Mouse (Mus musculus) MEL (cell line): ENCODE measurements around the gene Prx. TPM values are rescaled to one million over a fixed set of nuclear protein-coding genes. Genes with fewer than 3 reads are reported as not detected.

Experiments used
- DNase-seq: peaks from one replicate; pipeline ENCODE4 v3.0.0; 2011; ENCODE audit warnings: low read depth, low spot score
- H3K27ac ChIP-seq: 2 replicates; pipeline ENCODE4 v1.5.1; 2012; ENCODE audit warnings: low read depth, mild to moderate bottlenecking, control low read depth, low read length, moderate library complexity; ENCODE audit not compliant: control insufficient read depth
- H3K27me3 ChIP-seq, 2 experiments: fragments of 150-350 bp in 1 of 2; sonication (generic) in 1 of 2; 2 replicates each; pipeline ENCODE4 v1.6.1; 2012; ENCODE audit warnings: low read length in 2 of 2, mild to moderate bottlenecking in 2 of 2, improper control_type of control experiment in 1 of 2, moderate library complexity in 1 of 2; ENCODE audit not compliant: insufficient read depth in 2 of 2, control insufficient read depth in 1 of 2
- H3K36me3 ChIP-seq, 2 experiments: 2 replicates each; pipeline ENCODE4 v1.6.1; 2012 to 2014; ENCODE audit warnings: low read length in 2 of 2, improper control_type of control experiment in 1 of 2, inconsistent platforms in 1 of 2, mild to moderate bottlenecking in 1 of 2; ENCODE audit not compliant: insufficient read depth in 2 of 2, control insufficient read depth in 1 of 2
- H3K4me1 ChIP-seq, 2 experiments: fragments of 150-350 bp in 1 of 2; sonication (generic) in 1 of 2; 2 replicates each; pipeline ENCODE4 v1.6.1; 2012; ENCODE audit warnings: low read length in 2 of 2, improper control_type of control experiment in 1 of 2, mild to moderate bottlenecking in 1 of 2; ENCODE audit not compliant: insufficient read depth in 2 of 2, control insufficient read depth in 1 of 2
- H3K4me3 ChIP-seq, 2 experiments: fragments of 150-350 bp in 1 of 2; sonication (generic) in 1 of 2; 2 replicates each; pipeline ENCODE4 v1.5.1; 2012; ENCODE audit warnings: low read depth in 2 of 2, low read length in 2 of 2, mild to moderate bottlenecking in 2 of 2, moderate library complexity in 2 of 2, control low read depth in 1 of 2, improper control_type of control experiment in 1 of 2; ENCODE audit not compliant: control insufficient read depth in 1 of 2, insufficient read depth in 1 of 2
- H3K79me2 ChIP-seq: 2 replicates; pipeline ENCODE4 v1.6.1; 2012; ENCODE audit warnings: mild to moderate bottlenecking, low read length, moderate library complexity; ENCODE audit not compliant: control insufficient read depth, poor library complexity, insufficient read depth
- H3K9ac ChIP-seq: 2 replicates; pipeline ENCODE4 v1.6.1; 2012; ENCODE audit warnings: low read depth, mild to moderate bottlenecking, control low read depth, low read length, moderate library complexity; ENCODE audit not compliant: control insufficient read depth, poor library complexity, severe bottlenecking
- H3K9me3 ChIP-seq: fragments of 150-350 bp; sonication (generic); replicated peaks from 2 replicates; pipeline ENCODE4 v1.6.1; 2012; ENCODE audit warnings: mild to moderate bottlenecking, low read length, improper control_type of control experiment, moderate library complexity; ENCODE audit not compliant: insufficient read depth
- BHLHE40 ChIP-seq: IDR thresholded peaks from 2 replicates; pipeline ENCODE4 v1.6.1; 2012; ENCODE audit warnings: low read depth, mild to moderate bottlenecking, inconsistent platforms, low read length, improper control_type of control experiment, borderline replicate concordance
- CHD1 ChIP-seq: IDR thresholded peaks from 2 replicates; pipeline ENCODE4 v1.6.1; 2012; ENCODE audit warnings: low read depth, mild to moderate bottlenecking, inconsistent platforms, low read length, improper control_type of control experiment
- E2F4 ChIP-seq: IDR thresholded peaks from 2 replicates; pipeline ENCODE4 v1.6.1; 2011; ENCODE audit warnings: low read depth, low read length, improper control_type of control experiment, borderline replicate concordance
- ELF1 ChIP-seq: IDR thresholded peaks from 2 replicates; pipeline ENCODE4 v1.6.1; 2014; ENCODE audit warnings: low read depth, mild to moderate bottlenecking, inconsistent platforms, low read length, improper control_type of control experiment, moderate library complexity
- EP300 ChIP-seq, 2 experiments: IDR thresholded peaks; 2 replicates each; pipeline ENCODE4 v1.6.1; 2011; ENCODE audit warnings: improper control_type of control experiment in 2 of 2, low read length in 2 of 2, low read depth in 1 of 2, mild to moderate bottlenecking in 1 of 2
- GABPA ChIP-seq: IDR thresholded peaks from 2 replicates; pipeline ENCODE4 v1.6.1; 2012; ENCODE audit warnings: low read depth, mild to moderate bottlenecking, inconsistent platforms, low read length, improper control_type of control experiment, moderate library complexity
- GATA1 ChIP-seq: IDR thresholded peaks from 2 replicates; pipeline ENCODE4 v1.6.1; 2011; ENCODE audit warnings: low read depth, low read length, improper control_type of control experiment
- HCFC1 ChIP-seq: IDR thresholded peaks from 2 replicates; pipeline ENCODE4 v1.6.1; 2012; ENCODE audit warnings: low read depth, mild to moderate bottlenecking, inconsistent platforms, low read length, improper control_type of control experiment, moderate library complexity
- JUND ChIP-seq: IDR thresholded peaks from 2 replicates; pipeline ENCODE4 v1.6.1; 2011; ENCODE audit warnings: low read depth, mild to moderate bottlenecking, improper control_type of control experiment, low read length
- KAT2A ChIP-seq: conservative IDR thresholded peaks from 2 replicates; pipeline ENCODE4 v1.6.1; 2012; ENCODE audit warnings: low read depth, low read length, improper control_type of control experiment, inconsistent platforms
- MAX ChIP-seq: IDR thresholded peaks from 2 replicates; pipeline ENCODE4 v1.6.1; 2011; ENCODE audit warnings: low read length, improper control_type of control experiment
- MAZ ChIP-seq: IDR thresholded peaks from 2 replicates; pipeline ENCODE4 v1.6.1; 2012; ENCODE audit warnings: low read depth, mild to moderate bottlenecking, inconsistent platforms, low read length, improper control_type of control experiment
- MEF2A ChIP-seq: IDR thresholded peaks from 2 replicates; pipeline ENCODE4 v1.6.1; 2014; ENCODE audit warnings: low read depth, mild to moderate bottlenecking, inconsistent platforms, low read length, improper control_type of control experiment; ENCODE audit not compliant: poor library complexity, insufficient replicate concordance, severe bottlenecking; ENCODE audit errors: extremely low read depth
- MXI1 ChIP-seq: IDR thresholded peaks from 2 replicates; pipeline ENCODE4 v1.6.1; 2011; ENCODE audit warnings: mild to moderate bottlenecking, low read depth, low read length, improper control_type of control experiment
- MYB ChIP-seq: IDR thresholded peaks from 2 replicates; pipeline ENCODE4 v1.6.1; 2011; ENCODE audit warnings: mild to moderate bottlenecking, low read depth, low read length, improper control_type of control experiment
- NELFE ChIP-seq: IDR thresholded peaks from 2 replicates; pipeline ENCODE4 v1.6.1; 2011; ENCODE audit warnings: low read depth, low read length, improper control_type of control experiment
- NRF1 ChIP-seq: IDR thresholded peaks from 2 replicates; pipeline ENCODE4 v1.6.1; 2014; ENCODE audit warnings: low read depth, mild to moderate bottlenecking, inconsistent platforms, low read length, improper control_type of control experiment, moderate library complexity; ENCODE audit not compliant: poor library complexity, insufficient read depth, severe bottlenecking
- POLR2A ChIP-seq, 2 experiments: IDR thresholded peaks; 2 replicates each; pipeline ENCODE4 v1.6.1; 2011 to 2012; ENCODE audit warnings: low read length in 2 of 2, mild to moderate bottlenecking in 2 of 2, control low read depth in 1 of 2, improper control_type of control experiment in 1 of 2, low read depth in 1 of 2, moderate library complexity in 1 of 2; ENCODE audit not compliant: control insufficient read depth in 1 of 2, insufficient read depth in 1 of 2, poor library complexity in 1 of 2
- POLR2AphosphoS5 ChIP-seq: IDR thresholded peaks from 2 replicates; pipeline ENCODE4 v1.6.1; 2012; ENCODE audit warnings: low read depth, borderline replicate concordance, mild to moderate bottlenecking, inconsistent platforms, low read length, moderate library complexity, mixed read lengths
- RAD21 ChIP-seq: IDR thresholded peaks from 2 replicates; pipeline ENCODE4 v1.6.1; 2011; ENCODE audit warnings: mild to moderate bottlenecking, low read depth, low read length, improper control_type of control experiment
- RCOR1 ChIP-seq: IDR thresholded peaks from 2 replicates; pipeline ENCODE4 v1.6.1; 2012; ENCODE audit warnings: low read depth, mild to moderate bottlenecking, inconsistent platforms, low read length, improper control_type of control experiment
- TAL1 ChIP-seq: IDR thresholded peaks from 2 replicates; pipeline ENCODE4 v1.6.1; 2012; ENCODE audit warnings: mild to moderate bottlenecking, inconsistent platforms, low read length, moderate library complexity, mixed read lengths
- TBP ChIP-seq: IDR thresholded peaks from 2 replicates; pipeline ENCODE4 v1.8.0; 2011; ENCODE audit warnings: low read depth, low read length, improper control_type of control experiment
- TCF12 ChIP-seq: IDR thresholded peaks from 2 replicates; pipeline ENCODE4 v1.6.1; 2014; ENCODE audit warnings: low read depth, mild to moderate bottlenecking, inconsistent platforms, low read length, improper control_type of control experiment, moderate library complexity
- USF1 ChIP-seq: IDR thresholded peaks from 2 replicates; pipeline ENCODE4 v1.6.1; 2014; ENCODE audit warnings: low read depth, mild to moderate bottlenecking, inconsistent platforms, low read length, improper control_type of control experiment, moderate library complexity
- USF2 ChIP-seq, 2 experiments: IDR thresholded peaks; 2 replicates each; pipeline ENCODE4 v1.6.1; 2011 to 2012; ENCODE audit warnings: improper control_type of control experiment in 2 of 2, low read length in 2 of 2, borderline replicate concordance in 1 of 2, inconsistent platforms in 1 of 2, low read depth in 1 of 2, mild to moderate bottlenecking in 1 of 2; ENCODE audit not compliant: insufficient read depth in 1 of 2
- ZC3H11A ChIP-seq: IDR thresholded peaks from 2 replicates; pipeline ENCODE4 v1.6.1; 2012; ENCODE audit warnings: low read depth, mild to moderate bottlenecking, inconsistent platforms, low read length, improper control_type of control experiment
- ZNF384 ChIP-seq: IDR thresholded peaks from 2 replicates; pipeline ENCODE4 v1.6.1; 2012; ENCODE audit warnings: low read depth, mild to moderate bottlenecking, inconsistent platforms, low read length, improper control_type of control experiment
- polyA plus RNA-seq, 2 experiments: library from polyadenylated mRNA; stranded (reverse) in 1 of 2; unstranded in 1 of 2; fragments of >175 nt in 1 of 2; fragments of >200 nt in 1 of 2; gene quantifications; 2 replicates each; pipeline versions ENCODE4 v1.2.1 to v1.2.4; 2012; ENCODE audit warnings: low replicate concordance in 2 of 2, low read depth in 1 of 2; ENCODE audit not compliant: insufficient read length in 2 of 2, insufficient read depth in 1 of 2, missing spikeins in 1 of 2
- total RNA-seq: library from RNA; depleted of rRNA; stranded (reverse); fragments of 300-350 nt; gene quantifications from 2 replicates; pipeline ENCODE4 v1.2.3, GENCODE M21; 2012

Gene Prx
- total and polyA plus RNA-seq, 3 experiments: 0.39 to 1.4 TPM; not detected in 1

- Histone ChIP-seq H3K79me2 (peaks cover 6% of the 10 kb centered on the region), H3K27ac (no peak overlapping the region), H3K27me3 (no peaks in the 10 kb centered on the region), H3K9me3 (no peaks in the 10 kb centered on the region), H3K4me3 (no peak overlapping the region), H3K4me1 (peaks cover 10 to 21% of the 10 kb centered on the region in 2 experiments), H3K9ac (no peak overlapping the region)
- no peak for DNase-seq
- TF ChIP-seq NELFE (no peak), USF1 (no peak), MEF2A (no peak), RAD21 (no peak), GABPA (no peak), BHLHE40 (no peak), CHD1 (no peak), ELF1 (no peak), POLR2AphosphoS5 (no peak), JUND (no peak), MAX (no peak), USF2 (IDR thresholded peaks at IDR 0.05; ENCODE audit: borderline replicate concordance in 1 of 2, insufficient read depth in 1 of 2, low read depth in 1 of 2, low read length in 2 of 2) (no peak), POLR2A (IDR thresholded peaks at IDR 0.05; ENCODE audit: control insufficient read depth in 1 of 2, insufficient read depth in 1 of 2, low read depth in 1 of 2, low read length in 2 of 2, poor library complexity in 1 of 2) (no peak), GATA1 (no peak), MYB (no peak), RCOR1 (no peak), NRF1 (no peak), HCFC1 (no peak), E2F4 (no peak)
- TF ChIP-seq, all 39 proteins: peak for 0
- H3K36me3 ChIP-seq: peaks cover 0 to 19% of the 10 kb centered on the region in 2 experiments; a peak in 2 of 4 replicates
Measured at GRCm38 (mm10) chr7:27493022-27493421, 6.1 kb upstream of the Prx start.

GRCm38 (mm10) chr7:27493450-27493849 lies 5.7 kb upstream of the Prx start:
- Histone ChIP-seq H3K4me1 (peaks cover 8 to 16% of the 10 kb centered on the region in 2 experiments), H3K9ac (no peak overlapping the region), H3K36me3 (peaks cover 0 to 15% of the 10 kb centered on the region in 2 experiments; a peak in 2 of 4 replicates), H3K4me3 (no peak overlapping the region), H3K9me3 (no peaks in the 10 kb centered on the region), H3K79me2 (peaks cover 6% of the 10 kb centered on the region), H3K27me3 (no peaks in the 10 kb centered on the region), H3K27ac (no peak overlapping the region)
- DNase-seq: no peak
- TF ChIP-seq ZC3H11A (no peak), MXI1 (no peak), EP300 (IDR thresholded peaks at IDR 0.05; ENCODE audit: low read depth in 1 of 2, low read length in 2 of 2) (no peak), CHD1 (no peak), TAL1 (no peak), GATA1 (no peak), TCF12 (no peak), KAT2A (no peak), JUND (no peak), ZNF384 (no peak), E2F4 (no peak), MAZ (no peak), BHLHE40 (no peak), TBP (no peak), USF2 (IDR thresholded peaks at IDR 0.05; ENCODE audit: borderline replicate concordance in 1 of 2, insufficient read depth in 1 of 2, low read depth in 1 of 2, low read length in 2 of 2) (no peak)
